In genomic region chr17:73808431-73808830, GRCm38 (mm10) we compare ENCODE assay signal across 10 mouse cellular contexts. TPM values are rescaled to one million over a fixed set of nuclear protein-coding genes. Genes with fewer than 3 reads are reported as not detected.
DNase-seq lines count a peak whose midpoint lies in the region; ATAC-seq lines count a peak whose summit lies in the region.
"Had no signal": no experiment of that assay in that cellular context is flagged by ENCODE, and none has a peak within 500 bp of the region (broad histone marks: within the 10 kb centered on the region; RNA-seq: fewer than 3 reads in every experiment).

No protein-coding gene starts in this region.

- no peaks in the 10 kb centered on the region for H3K9me3 ChIP-seq in neural tube, embryonic 15.5 days (replicated peaks)
- H3K9me3 ChIP-seq in hindbrain, embryonic 12.5 days (replicated peaks): no peaks in the 10 kb centered on the region
- H3K9me3 ChIP-seq: embryonic facial prominence, embryonic 15.5 days had no signal

- DNase-seq in layer of hippocampus, adult 11-12 months (ENCODE audit: low spot score): peak; percentile 63
- DNase-seq in layer of hippocampus, postnatal 10 days (ENCODE audit: low spot score in 2 of 2): no peak
- peak; percentile 53 for DNase-seq in kidney, adult 11 months
- peak; percentile 75 for DNase-seq in layer of hippocampus, adult 9-11 months
- DNase-seq in thymus, postnatal 4 days: no peak
- no peak for DNase-seq in heart, adult 8-10 months (ENCODE audit: low spot score)
- DNase-seq: right cerebral cortex, postnatal 25 days had no signal

- H3K4me2 ChIP-seq in neural tube, embryonic 15.5 days: no peak overlapping the region
- H3K4me2 ChIP-seq in hindbrain, embryonic 12.5 days (replicated peaks): no peak overlapping the region
- H3K4me2 ChIP-seq: embryonic facial prominence, embryonic 15.5 days had no signal

- 0 out of 2 replicates have a peak overlapping the region, but pooled peaks have one; percentile 45 for H3K27ac ChIP-seq in neural tube, embryonic 15.5 days (replicated peaks)
- H3K27ac ChIP-seq in hindbrain, embryonic 12.5 days: no peak overlapping the region
- H3K27ac ChIP-seq: embryonic facial prominence, embryonic 15.5 days had no signal

- 51% methylated on average over 6 of the region's 6 CpGs for WGBS in neural tube, embryonic 15.5 days
- WGBS in hindbrain, embryonic 12.5 days: 72% methylated on average over 6 of the region's 6 CpGs

- H3K27me3 ChIP-seq in neural tube, embryonic 15.5 days (replicated peaks): no peaks in the 10 kb centered on the region
- no peaks in the 10 kb centered on the region for H3K27me3 ChIP-seq in hindbrain, embryonic 12.5 days
- H3K27me3 ChIP-seq: embryonic facial prominence, embryonic 15.5 days had no signal

- H3K4me3 ChIP-seq in neural tube, embryonic 15.5 days (replicated peaks): no peak overlapping the region
- no peak overlapping the region for H3K4me3 ChIP-seq in hindbrain, embryonic 12.5 days
- H3K4me3 ChIP-seq: embryonic facial prominence, embryonic 15.5 days had no signal

- H3K9ac ChIP-seq in neural tube, embryonic 15.5 days (replicated peaks): no peak overlapping the region
- no peak overlapping the region for H3K9ac ChIP-seq in hindbrain, embryonic 12.5 days
- H3K9ac ChIP-seq: embryonic facial prominence, embryonic 15.5 days had no signal

- no peak for ATAC-seq in neural tube, embryonic 15.5 days (ENCODE audit: low FRiP score)
- no peak for ATAC-seq in hindbrain, embryonic 12.5 days (ENCODE audit: low FRiP score)

- peaks cover 39% of the 10 kb centered on the region for H3K4me1 ChIP-seq in neural tube, embryonic 15.5 days
- H3K4me1 ChIP-seq in hindbrain, embryonic 12.5 days: peaks cover 17% of the 10 kb centered on the region

- no peaks in the 10 kb centered on the region for H3K36me3 ChIP-seq in neural tube, embryonic 15.5 days
- no peaks in the 10 kb centered on the region for H3K36me3 ChIP-seq in hindbrain, embryonic 12.5 days
- H3K36me3 ChIP-seq: embryonic facial prominence, embryonic 15.5 days had no signal

RNA-seq across cellular contexts. Expression of gene Ehd3, which starts 4.5 kb away (rescaled TPM):
- total RNA-seq in layer of hippocampus, postnatal 10 days (2021): 10 to 100 TPM; 87.3 to 96.3 TPM
- polyA plus RNA-seq in neural tube, embryonic 15.5 days (2015; fragmentation: Nextera tagmentation; extraction: Ambion mirVana): 24.4 and 24.5 TPM in 2 replicates
- polyA plus RNA-seq in hindbrain, embryonic 12.5 days (2016; fragmentation: Nextera tagmentation; extraction: Ambion mirVana): 9.1 and 11.6 TPM in 2 replicates
- 1 to 10 TPM; 2.7 to 4.1 (median 3.2) TPM for total RNA-seq in heart, adult 8-10 months (2022)

Comparison
In these comparisons a context has a peak if more than half of its experiments do, and no peak if none do; other contexts are left out.
1. DNase-seq: peak in layer of hippocampus, adult 11-12 months (single experiment), kidney, adult 11 months (single experiment) and layer of hippocampus, adult 9-11 months (single experiment); none in layer of hippocampus, postnatal 10 days (0 of 2), thymus, postnatal 4 days (single experiment) and heart, adult 8-10 months (single experiment).
2. RNA of gene Ehd3, which starts 4.5 kb away (total RNA-seq): 87.3 to 96.3 TPM in layer of hippocampus, postnatal 10 days; 2.7 to 4.1 TPM in heart, adult 8-10 months; every median in the first group is over 10 times any median in the second.